Mouse (Mus musculus) erythroid progenitor cell, adult 5-6 weeks (primary cell): ENCODE data around the gene Dusp23. TPM values are rescaled to one million over a fixed set of nuclear protein-coding genes. Genes with fewer than 3 reads are reported as not detected.

Source experiments
- ATAC-seq: replicated peaks from 2 replicates; pipeline ENCODE4 v1.8.0; 2016; ENCODE audit warnings: moderate number of reproducible peaks, mild to moderate bottlenecking, moderate TSS enrichment, inconsistent platforms; ENCODE audit not compliant: poor library complexity, low FRiP score, severe bottlenecking
- total RNA-seq, 2 experiments: library from RNA; stranded (forward) in 1 of 2; stranded (reverse) in 1 of 2; fragments of 150-400 nt in 1 of 2; fragments of 186-747, 209-891 nt in 1 of 2; gene quantifications; 2 replicates each; pipeline versions ENCODE4 v1.2.3 to v1.2.4; 2015 to 2017; ENCODE audit warnings: low replicate concordance in 2 of 2

The Dusp23 gene
- total RNA-seq (2015; ENCODE audit: low replicate concordance) (2.2 and 10.5 TPM in 2 replicates), total RNA-seq (2017; ENCODE audit: low replicate concordance) (1.4 TPM in 1 of 2 replicates, not detected in the other)

- ATAC-seq, result peak; percentile 87
Observed at GRCm38 (mm10) chr1:172632451-172633326, at the start of gene Dusp23. TSS of gene Dusp23 (minus strand) at chr1:172632962.

DNA sequence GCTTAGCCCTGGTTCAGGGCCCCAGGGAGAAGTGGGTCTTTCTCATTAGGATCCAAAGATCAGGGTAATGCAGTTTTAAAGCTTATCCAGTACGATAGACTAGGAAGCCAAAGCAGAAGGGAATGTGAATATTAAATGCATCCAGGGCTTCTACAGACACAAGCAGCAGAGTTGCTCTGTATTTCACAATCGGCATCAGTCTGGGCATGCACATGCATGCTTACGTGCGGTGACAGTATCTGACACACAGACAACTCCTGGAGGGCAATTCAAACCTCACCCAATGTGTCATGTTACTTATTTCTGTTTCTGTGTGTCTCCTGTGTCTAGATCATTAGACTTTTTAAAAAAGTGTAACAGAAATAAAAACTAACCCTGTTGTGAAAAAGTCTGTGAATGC lies 48.0 kb upstream of the Dusp23 start:
- ATAC-seq, result no peak

DNA sequence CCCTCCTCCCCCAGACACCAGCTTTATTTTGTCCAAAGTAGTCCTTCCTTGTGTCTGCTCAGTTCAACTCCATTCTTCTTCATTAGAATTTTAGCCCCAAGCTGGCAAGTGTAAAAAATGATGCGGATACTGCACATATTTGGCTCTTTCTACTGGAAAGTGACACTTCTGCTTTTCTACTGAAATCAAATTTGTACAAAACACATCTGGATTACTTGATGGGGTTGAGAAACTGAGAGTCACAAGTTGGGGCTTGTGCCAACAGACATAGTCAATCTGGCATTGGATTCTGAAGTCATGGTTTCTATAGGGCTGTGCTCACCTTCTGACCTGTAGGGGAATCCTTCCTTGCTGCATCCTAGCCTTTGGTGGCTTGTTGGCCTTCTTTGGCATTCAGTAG lies 38.0 kb upstream of the Dusp23 start:
- no peak for ATAC-seq

- ATAC-seq, result no peak
Observed at GRCm38 (mm10) chr1:172667597-172667996, 34.8 kb upstream of the Dusp23 start.

- no peak for ATAC-seq
Observed at GRCm38 (mm10) chr1:172665457-172665856, 32.7 kb upstream of the Dusp23 start.

GRCm38 (mm10) chr1:172659688-172660087 lies 26.9 kb upstream of the Dusp23 start:
- ATAC-seq, result no peak

GRCm38 (mm10) chr1:172657266-172657665 lies 24.5 kb upstream of the Dusp23 start:
- no peak for ATAC-seq

DNA sequence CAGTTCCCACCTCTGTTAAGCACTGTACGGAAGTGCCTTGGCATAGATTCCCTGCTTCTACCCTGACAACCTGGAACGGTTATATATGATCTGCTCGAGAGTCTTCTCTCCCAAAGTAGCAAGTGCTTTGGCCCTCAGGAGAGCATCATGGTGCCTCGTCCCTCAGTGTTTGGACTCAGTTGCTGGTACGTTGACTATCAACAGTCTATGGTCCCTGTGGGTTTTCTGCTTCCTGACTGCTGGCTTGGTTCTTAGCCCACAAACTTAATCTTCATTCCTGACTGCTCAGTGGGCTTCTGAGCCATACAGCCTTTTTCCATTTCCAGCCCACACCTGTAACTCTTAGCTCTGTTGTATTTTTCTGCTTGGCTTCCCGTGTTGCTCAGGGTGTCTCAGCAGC lies 21.1 kb upstream of the Dusp23 start:
- no peak for ATAC-seq

GRCm38 (mm10) chr1:172652040-172652662 lies 19.4 kb upstream of the Dusp23 start:
- ATAC-seq, result no peak

DNA sequence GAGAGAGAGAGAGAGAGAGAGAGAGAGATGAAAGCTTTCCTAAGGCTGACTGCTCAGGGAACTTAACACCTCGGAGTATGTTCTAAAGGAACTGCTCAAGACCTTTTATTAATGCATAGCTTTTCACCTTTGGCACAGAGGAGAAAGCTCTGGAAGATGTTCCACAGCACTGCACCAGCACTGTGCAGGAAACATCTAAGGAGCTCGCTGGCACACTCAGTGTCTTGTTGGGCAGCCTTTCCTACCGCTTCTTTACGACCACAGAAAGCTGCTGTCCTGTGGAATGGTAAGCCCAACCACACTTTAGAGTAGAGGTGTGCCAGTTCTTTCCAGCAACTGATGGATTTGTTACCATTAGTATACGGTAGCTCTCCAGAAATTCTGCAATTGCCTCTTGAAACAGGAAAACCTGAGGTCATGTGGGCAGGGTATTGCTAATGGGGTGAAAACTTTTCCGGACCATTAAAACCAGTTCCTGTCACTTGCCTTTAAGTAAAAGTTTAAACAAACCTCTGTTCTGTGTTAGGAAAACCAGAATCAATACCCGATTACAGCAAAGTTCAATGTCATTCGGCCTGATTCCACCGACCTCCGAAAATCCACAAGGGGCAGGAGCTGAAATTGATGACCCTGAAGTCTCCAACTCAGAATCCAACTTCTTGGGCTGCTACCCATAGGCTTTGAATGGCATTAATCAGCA lies 18.7 kb upstream of the Dusp23 start:
- ATAC-seq, result no peak

DNA sequence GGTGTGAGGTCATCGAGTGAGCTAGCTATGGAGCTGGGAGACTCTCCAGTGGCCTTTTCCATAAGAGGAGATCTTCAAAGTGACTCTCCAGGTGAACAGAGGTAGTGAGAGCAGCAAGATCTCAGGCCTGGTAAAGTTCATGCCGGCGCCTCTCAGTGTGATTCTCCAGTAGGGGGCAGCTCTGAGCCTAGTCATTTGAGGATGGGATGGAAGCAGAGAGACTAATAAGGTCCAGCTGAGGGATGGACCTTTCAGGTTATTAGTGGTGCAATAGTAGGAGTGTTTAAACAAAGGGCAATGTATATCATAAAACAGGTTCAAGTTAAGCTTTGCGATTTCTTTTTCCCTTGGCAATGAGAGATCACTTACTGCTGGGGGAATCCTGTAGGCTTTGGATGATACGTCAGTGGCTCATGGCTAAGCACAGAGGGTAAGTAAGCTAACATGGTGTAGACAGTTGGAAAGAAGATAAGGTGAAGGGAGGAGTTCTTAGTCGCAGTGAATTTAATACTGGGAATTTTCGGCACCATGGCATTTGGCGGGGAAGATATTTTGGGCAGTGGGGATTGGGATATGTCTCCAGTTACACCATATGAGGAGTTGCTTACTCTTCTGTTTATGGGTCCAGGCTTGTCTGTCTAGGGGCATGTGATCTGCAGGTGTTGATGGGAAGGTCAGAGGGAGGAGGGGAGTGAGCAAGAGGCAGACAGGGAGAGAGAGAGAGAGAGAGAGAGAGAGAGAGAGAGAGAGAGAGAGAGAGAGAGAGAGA lies 17.9 kb upstream of the Dusp23 start:
- ATAC-seq, result no peak

GRCm38 (mm10) chr1:172649396-172649795 lies 16.6 kb upstream of the Dusp23 start:
- no peak for ATAC-seq

DNA sequence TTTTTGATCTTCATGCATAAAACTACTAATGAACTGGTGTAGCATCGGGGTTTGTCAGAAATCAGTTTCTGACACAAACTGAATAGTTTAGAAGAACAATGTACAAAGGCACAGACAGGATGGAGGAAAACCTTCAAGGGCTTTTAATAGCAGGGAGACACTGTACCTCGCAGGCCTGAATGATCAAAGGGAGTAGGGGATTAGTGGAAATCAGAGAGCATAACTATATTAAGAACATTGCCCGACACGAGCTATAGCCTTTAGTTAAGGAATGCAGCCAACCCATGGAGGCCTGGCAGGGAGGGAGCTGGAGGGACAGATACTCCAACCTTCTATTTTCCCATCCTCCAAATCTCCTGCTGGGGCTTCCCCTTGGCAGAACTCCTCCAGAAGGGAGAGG lies 14.5 kb upstream of the Dusp23 start:
- ATAC-seq, result no peak

- no peak for ATAC-seq
Observed at GRCm38 (mm10) chr1:172638781-172639180, 6.0 kb upstream of the Dusp23 start.

- ATAC-seq, result no peak
Observed at GRCm38 (mm10) chr1:172637801-172638200, 5.0 kb upstream of the Dusp23 start.

DNA sequence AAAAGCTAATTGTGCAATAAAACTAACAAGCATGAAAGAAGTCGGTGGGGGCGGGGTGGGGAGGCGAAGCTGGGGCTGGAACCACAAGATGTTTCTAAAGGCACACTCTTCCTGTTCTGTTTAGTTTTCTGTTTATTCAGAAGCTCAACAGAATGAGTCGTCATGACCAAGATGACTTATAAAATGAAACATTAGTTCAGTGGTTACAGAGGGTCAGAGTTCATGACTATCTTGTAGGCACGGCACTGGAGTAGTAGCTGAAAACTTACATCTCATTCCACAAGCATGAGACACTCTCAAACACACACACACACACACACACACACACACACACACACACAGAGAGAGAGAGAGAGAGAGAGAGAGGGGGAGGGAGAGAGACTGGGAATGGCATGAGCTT lies 3.5 kb upstream of the Dusp23 start:
- no peak for ATAC-seq

GRCm38 (mm10) chr1:172635258-172635657 lies 2.5 kb upstream of the Dusp23 start:
- no peak for ATAC-seq

DNA sequence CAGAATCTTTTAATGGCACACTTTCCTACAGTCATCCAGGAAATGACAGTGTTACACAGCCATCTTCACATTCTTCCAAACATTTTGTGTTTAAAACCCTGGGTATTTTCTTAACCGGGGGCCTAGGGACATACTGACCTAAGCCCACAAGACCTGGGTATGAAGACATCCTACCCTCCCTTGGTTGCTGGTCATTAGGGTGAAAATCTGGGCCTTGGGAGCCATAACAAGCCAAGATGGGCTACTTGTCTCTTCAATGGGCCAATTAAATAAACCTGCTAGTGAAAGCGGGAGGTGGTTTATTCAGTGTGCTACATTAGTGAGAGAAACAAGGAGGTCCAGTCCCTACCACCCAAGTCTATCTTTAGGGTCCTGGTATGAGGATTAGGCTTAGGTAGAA lies 1.4 kb upstream of the Dusp23 start:
- ATAC-seq, result no peak

- ATAC-seq, result no peak
Observed at GRCm38 (mm10) chr1:172631721-172632120, 1.0 kb downstream of the Dusp23 start.

- no peak for ATAC-seq
Observed at GRCm38 (mm10) chr1:172629831-172630230, 2.9 kb downstream of the Dusp23 start.
